Mouse (Mus musculus): ENCODE data around the gene Unc13d.
"Not testable (repeated sequence)": the region's sequence is repeated elsewhere in the genome, so short reads cannot be mapped to it uniquely, and the experiment has no call there.

Unc13d gene

DNA sequence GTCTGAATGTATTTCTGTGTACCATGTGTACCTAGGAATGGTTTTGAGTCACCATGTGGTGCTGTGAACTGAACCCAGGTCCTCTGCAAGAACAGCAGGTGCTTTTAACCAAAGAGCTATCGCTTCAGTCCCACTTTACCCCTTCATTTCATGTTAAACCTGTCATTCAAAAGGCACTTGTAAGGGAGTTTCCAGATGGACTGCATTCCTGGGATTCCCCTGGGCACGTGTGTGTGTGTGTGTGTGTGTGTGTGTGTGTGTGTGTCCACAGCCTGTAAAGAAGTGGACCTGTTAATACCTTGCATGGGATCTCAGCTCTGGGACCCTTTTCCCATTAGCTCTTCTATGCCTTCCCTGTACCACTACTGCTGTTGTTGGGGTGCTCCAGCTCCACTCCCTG, 28.2 kb downstream of the Unc13d start:
- no peak for DNase-seq (ENCODE audit: extremely low read depth, low read depth)

DNA sequence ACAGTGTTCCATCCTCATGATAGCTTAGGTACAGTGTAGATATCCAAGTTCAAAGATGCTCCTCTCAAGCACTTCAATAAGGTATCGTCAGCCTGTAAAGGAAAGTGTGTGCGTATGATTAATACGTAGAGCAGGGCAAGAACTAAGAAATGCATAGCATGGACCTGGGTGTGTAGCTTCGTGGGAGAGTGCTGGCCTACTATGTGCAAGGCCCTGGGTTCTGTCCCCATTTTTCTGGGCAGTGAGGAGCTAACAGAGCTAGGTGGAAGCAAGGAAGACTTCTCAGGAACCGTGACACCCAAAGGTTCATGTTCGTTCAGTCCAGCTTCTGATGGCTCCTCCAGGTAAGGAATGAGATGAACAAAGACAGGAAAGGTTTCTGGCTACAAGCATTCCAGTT, 32.6 kb downstream of the Unc13d start:
- DNase-seq (ENCODE audit: extremely low read depth, low read depth): no peak

DNA sequence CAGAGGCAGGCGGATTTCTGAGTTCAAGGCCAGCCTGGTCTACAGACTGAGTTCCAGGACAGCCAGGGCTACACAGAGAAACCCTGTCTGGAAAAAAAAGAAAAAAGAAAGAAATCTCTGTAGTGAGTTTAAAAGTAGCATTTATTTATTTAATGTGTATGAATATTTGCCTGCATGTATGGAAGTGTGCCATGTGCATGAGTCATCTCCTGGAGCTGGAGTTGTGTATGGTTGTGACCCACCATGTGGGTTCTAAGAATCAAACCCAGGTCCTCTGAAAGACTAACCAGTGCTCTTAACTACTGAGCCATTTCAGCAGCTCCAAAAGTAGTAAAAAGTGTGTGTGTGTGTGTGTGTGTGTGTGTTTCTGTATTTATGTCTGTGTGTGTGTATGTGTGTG, 34.5 kb downstream of the Unc13d start:
- DNase-seq (ENCODE audit: extremely low read depth, low read depth): no peak

DNA sequence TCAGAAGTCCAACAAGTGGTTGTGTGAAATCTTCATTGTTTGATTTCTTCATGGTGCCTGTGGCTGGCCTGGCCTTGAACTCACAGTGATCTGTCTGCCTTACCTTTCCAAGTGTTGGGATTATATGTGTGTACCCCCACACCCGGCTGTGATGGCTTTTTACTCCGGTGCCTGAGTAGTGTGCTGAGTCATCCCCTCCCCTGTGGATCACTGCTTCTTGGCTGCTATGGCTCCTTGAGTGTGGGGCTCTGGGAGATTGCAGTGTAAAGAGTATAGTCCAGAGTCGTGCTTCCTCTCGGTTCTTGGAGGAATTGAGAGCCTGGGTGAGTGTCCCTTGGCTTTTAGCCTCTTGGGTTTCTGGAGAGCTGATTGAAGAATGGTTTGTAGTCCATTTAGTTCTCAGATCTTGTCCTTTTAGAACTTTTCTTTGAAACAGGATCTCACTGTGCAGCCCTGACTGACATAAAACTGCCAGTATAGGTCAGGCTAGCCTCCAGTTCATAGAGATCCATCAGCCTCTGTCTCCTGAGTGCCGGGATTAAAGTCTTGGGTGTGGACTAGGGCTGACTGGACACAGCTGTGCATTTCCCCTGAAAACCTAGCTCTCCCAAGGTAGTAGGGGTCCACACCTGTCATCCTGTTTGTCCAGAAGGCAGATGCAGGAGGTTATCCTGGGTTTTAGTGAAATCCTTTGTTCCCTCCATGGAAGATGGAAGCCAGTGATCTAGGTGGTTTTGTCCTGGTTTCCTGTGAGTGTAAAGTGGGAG, 35.2 kb downstream of the Unc13d start:
- no peak for DNase-seq (ENCODE audit: extremely low read depth, low read depth)

DNA sequence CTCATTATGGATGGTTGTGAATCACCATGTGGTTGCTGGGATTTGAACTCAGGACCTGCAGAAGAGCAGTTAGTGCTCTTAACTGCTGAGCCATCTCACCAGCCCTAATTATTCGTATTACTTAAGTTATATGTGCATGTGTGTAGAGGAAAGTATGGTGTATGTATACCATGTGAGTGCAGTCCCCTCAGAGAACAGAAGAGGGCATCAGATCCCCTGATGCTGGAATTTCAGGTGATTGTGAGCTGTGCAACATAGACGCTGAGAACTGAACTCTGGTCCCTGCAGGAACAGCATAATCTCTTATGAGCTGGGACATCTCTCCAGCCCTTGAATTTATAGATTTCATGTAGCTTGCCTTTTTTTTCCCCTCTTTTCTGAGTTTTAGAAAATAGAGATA, 35.9 kb downstream of the Unc13d start:
- no peak for DNase-seq (ENCODE audit: extremely low read depth, low read depth)

DNA sequence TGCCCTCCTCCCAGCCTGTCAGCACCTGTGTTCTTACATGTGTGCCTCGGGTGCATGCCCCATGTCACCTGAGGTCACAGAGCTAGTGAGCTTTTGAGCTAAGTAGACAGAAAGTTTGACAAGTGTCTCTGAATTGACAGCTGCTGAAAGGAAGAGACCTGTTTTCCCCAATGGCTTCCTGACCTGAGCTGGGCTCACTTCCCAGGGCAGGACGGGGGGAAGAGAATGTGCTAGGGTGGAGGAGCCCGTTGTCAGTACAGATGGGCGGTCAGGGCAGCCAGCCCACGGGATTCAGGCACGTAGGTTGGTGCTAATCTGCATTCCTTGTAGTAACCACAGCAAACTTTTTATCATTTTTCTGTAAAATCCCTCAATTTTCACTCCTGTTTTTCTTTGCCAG, 37.2 kb downstream of the Unc13d start:
- no peak for DNase-seq (ENCODE audit: extremely low read depth, low read depth)

DNA sequence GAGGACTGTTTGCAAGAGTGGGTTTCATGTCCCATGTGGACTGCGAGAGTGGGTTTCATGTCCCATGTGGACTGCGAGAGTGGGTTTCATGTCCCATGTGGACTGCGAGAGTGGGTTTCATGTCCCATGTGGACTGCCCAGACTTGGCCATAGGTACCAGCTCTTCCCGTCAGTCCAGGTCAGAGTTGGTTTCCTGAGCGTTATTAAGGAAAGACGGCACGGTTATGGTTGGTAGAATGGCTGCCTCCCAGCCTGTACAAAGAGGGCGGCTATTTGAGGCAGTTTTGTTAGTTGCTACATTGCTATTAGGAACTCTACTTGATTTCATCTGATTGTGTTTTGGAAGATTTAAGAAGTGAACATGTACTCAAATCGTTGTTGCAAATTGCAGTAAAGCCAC, 39.9 kb downstream of the Unc13d start:
- DNase-seq (ENCODE audit: extremely low read depth, low read depth): no peak

DNA sequence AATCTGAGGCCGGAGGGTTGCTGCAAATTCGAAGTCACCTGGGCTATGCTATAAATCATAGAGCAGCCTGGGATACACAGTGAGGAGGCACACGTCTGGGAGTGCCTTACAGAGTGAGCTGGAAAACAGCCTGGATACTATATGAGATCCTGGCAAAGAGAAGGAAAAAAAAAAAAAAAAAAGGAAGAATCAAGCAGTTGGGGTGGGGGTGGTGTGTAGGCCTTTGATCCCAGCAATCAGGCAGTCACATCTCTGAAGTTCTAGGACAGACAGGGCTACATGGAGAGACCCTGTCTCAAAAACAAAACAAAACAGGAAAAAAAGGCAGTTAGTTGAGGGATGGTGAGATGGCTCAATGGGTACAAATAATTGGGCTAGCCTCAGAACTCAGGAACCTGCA, 41.1 kb downstream of the Unc13d start:
- DNase-seq (ENCODE audit: extremely low read depth, low read depth): no peak

DNA sequence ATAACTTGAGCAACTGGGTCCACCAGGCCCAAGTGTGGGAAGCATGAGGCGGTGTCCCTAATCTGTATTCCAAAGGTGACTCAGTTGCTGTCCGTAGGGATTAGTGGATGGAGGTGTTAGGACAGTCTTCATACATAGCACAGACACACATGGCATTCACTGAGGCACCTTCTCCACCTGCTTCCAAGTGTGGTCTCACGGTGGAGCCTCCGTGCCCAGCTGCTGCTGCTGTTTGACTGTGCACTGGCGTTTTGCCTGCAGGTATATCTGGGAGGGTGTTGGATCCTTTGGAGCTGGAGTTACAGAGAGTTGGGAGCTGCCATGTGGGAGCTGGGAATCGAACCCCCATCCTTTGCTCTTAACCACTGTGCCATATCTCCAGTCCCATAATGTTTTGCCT, 43.2 kb downstream of the Unc13d start:
- DNase-seq (ENCODE audit: extremely low read depth, low read depth): no peak

DNA sequence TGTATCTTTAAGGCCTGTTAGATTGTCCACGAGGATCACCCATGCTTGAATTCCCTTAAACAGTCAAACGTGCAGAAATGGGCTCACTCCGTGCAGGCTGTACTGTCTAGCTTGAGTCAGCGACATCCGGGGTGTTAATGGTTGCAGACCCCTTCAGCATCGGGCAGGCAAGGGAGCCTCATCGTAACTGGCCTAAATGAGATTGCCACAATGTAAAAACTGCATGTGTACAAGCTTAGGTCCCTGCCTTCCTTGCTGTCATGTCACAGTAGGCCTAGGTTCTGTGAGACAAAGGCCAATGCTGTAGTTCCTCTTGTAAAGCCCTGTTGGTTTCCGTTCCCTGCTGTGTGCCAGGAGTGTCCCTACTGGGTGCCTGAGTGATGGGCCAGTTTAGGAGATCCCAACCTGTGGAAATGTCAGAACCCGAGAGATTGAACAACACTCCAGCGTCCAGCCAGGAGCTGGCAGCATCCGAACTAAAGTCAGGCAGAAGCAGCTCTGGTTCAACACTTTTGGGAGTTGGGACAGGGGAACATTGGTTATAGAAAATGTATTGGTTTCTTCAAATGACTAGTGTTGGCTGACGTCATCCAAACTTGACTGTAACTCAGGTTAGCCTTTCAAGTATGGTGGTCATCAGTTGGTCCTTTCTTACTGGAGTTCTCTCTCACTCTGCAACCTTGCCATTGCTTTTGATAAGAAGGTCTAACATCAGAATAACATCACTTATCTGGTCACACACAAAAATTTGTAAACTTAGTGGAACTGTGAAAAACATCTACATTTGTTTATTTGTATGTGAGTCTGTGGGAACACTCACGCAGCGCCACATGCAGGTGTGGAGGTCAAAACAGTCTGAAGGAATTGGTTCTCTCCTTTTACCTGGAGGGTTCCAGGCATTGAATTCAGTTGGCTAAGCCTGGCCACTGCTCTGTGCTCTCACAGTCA, 46.6 kb downstream of the Unc13d start:
- DNase-seq (ENCODE audit: extremely low read depth, low read depth): peak; percentile 15

DNA sequence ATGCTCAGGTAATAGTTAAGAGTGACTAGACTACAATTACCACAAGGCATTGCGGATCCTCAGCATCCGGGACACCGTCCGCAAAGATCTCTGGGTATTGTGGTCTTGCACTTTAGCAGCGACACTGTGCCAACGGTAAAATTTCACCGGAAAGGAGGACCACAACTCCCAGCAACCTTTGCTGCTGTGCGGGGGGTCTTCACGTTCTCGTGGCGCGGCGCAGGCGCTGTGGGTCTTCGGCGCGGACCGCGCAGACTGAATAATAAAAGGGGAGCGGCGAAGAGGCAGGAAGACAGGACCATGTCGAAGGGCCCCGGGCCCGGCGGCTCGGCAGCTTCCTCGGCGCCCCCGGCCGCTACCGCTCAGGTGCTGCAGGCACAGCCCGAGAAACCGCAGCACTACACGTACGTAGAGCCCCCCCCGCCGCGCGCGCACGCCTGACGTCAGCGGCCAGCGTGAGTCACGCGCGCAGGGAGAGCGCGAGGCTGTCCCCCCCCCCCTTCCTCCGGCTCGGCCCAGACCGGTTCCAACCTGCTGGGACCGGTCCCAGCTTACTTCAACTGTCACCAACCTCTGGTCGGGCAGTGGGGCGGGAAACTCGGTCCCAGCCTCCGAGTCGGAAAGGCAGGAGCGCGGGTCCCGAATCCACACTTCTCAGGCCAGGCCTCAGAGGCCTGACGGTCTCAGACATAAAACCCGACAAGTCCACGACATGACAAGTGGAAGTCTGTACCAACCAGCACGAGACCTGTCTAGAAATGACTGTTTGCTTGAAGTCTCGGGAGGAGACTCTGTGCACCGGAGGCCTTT, 47.5 kb downstream of the Unc13d start, which contains the start of gene Unk:
Unk (plus strand) TSS at position 235 of the 810 bp plus-strand sequence.
- DNase-seq (ENCODE audit: extremely low read depth, low read depth): peak; percentile 98

DNA sequence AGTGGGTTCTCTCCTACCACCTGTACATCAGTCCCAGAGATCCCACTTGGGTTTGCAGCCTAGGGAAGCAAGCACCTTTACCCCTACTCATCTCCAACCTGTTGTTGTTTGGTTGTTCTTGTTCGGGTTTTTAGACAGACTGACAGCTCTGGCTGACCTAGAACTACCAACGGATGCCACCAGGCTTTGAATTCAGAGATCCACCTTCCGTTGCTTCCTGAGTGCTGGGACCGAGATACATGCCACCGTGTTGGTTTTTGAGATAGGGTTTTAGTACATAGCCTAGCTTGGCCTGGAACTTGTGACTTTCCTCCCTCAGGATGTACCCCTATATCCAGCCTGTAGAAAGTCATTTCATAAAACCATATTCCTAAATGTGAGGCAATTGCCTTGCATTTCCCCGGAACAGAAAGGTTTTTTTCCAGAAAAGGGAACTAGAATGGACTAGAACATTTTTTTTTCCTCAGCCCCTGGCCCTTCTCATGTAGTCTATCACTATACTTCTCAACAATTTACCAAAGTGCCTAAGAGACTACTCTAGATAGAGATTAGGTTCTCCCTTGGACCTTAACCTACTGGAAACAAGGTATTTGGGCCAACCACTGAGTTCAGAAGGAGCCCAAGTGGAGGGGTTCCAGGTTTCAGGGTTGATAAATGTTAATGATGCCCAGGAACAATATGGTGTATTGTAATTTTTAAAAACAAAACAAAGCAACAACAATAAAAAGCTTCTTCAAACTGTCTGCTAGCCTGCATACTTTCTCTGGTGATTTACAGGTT, 48.5 kb downstream of the Unc13d start:
- no peak for DNase-seq (ENCODE audit: extremely low read depth, low read depth)

DNA sequence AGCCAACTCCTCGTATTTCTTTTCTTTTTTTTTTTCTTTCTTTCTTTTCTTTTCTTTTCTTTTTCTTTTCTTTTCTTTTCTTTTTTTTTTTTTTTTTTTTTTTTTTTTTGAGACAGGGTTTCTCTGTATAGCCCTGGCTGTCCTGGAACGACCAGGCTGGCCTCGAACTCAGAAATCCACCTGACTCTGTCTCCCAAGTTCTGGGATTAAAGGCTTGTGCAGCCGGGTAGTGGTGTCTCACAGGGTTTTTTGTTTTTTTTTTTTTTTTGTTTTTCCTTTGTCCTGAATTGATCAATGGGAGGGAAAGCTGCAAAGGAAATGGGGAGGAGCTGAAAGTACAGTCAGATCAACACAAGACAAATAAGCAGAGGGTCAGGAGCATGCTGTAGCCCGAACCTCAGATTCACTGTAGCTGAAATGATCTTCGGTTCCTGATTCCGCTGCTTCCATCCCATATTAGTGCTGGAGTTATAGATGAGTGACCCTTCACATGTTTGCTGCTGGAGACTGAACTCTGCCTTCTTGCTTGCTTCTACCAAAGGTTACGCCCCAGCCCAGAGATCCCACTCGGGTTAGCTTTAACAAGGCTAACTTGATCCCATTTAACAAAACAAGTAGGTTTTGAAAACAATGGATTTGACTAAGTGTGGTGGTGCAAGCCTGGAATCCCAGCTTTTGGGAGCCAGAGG, 49.4 kb downstream of the Unc13d start:
- no peak for DNase-seq (ENCODE audit: extremely low read depth, low read depth)

DNA sequence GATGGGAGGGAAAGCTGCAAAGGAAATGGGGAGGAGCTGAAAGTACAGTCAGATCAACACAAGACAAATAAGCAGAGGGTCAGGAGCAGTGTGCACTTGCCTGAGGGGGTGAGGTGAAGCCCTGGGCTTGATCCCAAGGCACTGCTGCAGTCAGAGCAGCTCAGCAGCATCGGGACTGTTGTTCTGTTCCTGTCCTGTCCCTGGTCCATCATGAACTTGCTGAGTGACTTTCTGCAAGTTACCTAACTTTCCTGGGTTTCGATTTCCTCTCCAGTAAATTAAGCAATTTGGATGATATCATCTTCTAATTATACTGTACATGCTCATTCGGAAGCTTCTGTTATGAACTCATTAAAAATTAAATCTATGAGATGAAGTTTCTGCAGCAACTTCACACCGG, 50.0 kb downstream of the Unc13d start, which contains the start of gene H3f3b:
H3f3b (minus strand) TSS at position 207 of the 400 bp plus-strand sequence.
- DNase-seq (ENCODE audit: extremely low read depth, low read depth): no peak

DNA sequence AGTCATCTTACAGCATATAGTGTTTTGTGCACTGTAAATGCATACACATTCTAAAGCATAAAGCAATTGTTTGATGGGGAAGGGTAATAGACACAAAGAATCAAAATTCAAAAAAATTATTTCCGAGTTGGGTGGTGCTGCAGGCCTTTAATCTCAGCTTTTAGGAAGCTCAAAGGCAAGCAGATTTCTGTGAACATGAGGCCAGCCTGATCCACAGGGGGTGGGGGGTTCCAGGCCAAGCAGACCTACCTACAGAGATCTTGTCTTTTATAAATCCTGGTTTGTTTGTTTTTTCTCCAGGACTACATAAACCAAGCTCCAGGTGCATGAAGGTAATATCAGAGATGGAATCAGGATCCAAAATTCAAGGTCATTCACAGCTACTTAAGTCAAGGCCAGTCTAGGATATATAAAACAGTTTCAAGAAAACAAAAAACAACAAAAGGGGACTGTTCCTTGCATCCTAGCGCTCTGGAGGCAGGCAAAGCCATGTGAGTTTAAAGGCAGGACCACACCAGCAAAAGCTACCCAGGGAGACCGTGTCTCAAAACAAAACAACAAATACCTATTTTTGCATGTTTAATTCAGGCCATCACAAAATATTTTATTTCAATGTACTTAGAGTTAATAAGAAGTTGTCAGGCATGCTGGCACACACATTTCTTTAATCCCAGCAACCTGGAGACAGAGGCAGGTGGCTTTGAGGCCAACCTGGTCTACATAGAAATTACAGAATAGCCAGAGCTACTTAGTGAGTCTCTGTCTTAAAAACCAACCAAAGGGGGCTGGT, 52.5 kb downstream of the Unc13d start:
- no peak for DNase-seq (ENCODE audit: extremely low read depth, low read depth)

DNA sequence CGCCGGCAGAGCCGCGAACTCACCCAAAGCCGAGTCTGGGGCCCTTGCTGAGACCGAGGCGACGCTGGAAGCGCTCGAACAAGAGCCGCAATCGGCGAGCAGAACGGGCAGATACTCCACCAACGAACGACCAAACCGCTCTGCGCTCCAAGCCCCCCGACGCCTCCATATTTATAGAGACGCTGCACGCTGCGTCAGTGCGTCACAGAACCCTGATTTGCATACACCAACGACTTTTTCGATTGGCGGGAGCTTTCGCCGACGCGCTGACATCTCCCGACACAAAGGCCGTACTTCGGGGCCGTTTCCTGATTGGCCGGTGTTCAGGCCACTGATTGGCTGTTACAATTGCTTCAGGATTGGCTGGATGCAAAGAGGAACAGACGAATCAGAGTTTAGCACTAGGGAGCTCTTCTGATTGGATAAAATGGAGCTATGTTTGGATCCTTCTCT, 53.4 kb downstream of the Unc13d start:
- DNase-seq (ENCODE audit: extremely low read depth, low read depth): peak; percentile 99

DNA sequence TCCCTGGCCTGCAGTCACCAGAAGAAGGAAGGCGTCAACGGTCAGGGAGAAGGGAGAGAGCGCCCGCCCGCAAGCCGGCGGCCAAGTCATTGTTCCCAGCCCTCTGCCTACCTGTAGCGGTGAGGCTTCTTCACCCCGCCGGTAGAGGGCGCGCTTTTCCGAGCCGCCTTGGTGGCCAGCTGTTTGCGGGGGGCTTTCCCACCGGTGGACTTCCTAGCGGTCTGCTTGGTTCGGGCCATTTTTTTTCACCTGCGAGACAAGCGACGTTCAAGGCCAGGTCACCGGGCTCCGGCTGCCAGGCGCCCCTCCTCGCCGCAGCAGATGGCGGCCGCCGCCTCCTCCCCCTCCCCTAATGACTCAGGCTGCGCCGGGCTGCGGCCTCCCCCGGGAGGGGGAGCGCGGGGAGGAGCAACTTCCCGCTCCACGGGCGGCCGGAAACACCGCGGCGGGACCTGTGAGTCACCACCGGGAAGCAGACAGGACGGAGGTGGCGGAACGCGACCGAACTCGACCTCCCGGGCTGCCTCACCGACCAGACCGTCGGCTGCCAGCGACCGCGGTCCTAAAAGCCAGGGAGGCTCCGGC, 53.9 kb downstream of the Unc13d start:
- no peak for DNase-seq (ENCODE audit: extremely low read depth, low read depth)

DNA sequence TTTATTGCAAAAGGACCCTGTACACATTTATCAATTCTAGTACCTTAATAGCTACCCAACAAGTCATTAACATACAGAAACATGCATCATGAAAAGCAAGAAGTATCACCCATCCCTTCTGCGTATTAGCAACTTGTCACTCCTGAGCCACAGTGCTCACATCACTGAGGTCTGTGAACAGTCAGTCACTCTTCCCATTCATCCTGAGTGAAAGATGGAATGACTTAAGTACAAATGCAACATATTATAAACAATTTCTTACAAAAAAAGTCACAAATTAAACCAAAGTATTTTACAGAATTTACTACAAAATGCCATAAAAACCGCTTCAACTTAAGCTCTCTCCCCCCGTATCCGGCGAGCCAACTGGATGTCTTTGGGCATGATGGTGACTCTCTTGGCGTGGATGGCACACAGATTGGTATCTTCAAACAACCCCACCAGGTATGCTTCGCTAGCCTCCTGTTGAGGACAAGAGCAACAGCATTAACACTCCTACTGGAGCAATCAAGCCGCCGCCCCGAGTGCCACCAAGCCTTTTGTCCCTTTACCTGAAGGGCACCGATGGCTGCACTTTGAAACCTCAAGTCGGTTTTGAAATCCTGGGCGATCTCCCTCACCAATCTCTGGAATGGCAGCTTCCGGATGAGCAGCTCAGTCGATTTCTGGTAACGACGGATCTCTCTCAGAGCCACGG, 54.5 kb downstream of the Unc13d start:
- DNase-seq (ENCODE audit: extremely low read depth, low read depth): not testable (repeated sequence)
